Mouse (Mus musculus): ENCODE measurements around the gene Crhr1.
"Not testable (repeated sequence)": the region's sequence is repeated elsewhere in the genome, so short reads cannot be mapped to it uniquely, and the experiment has no call there.

Gene Crhr1

GRCm38 (mm10) chr11:104203271-104203670, 70.6 kb downstream of the Crhr1 start:
- no peak for DNase-seq

- DNase-seq, result no peak
Measured at GRCm38 (mm10) chr11:104206573-104206972, 73.9 kb downstream of the Crhr1 start.

- DNase-seq, result no peak
Measured at GRCm38 (mm10) chr11:104209041-104209440, 76.4 kb downstream of the Crhr1 start.

GRCm38 (mm10) chr11:104211251-104211650, 78.6 kb downstream of the Crhr1 start:
- DNase-seq, result no peak

- not testable (repeated sequence) for DNase-seq
Measured at GRCm38 (mm10) chr11:104214128-104214527, 81.5 kb downstream of the Crhr1 start.

- DNase-seq, result no peak
Measured at GRCm38 (mm10) chr11:104218075-104218474, 85.4 kb downstream of the Crhr1 start.

GRCm38 (mm10) chr11:104220291-104220690, 87.6 kb downstream of the Crhr1 start:
- no peak for DNase-seq

GRCm38 (mm10) chr11:104221751-104222150, 89.1 kb downstream of the Crhr1 start:
- no peak for DNase-seq

GRCm38 (mm10) chr11:104223301-104223700, 90.6 kb downstream of the Crhr1 start:
- no peak for DNase-seq
